Mouse (Mus musculus) natural killer cell, adult 2 months (primary cell): ENCODE measurements around the gene Bag5.

Experiments used
- DNase-seq, 2 experiments: peaks; one replicate each; pipeline ENCODE4 v3.0.0; 2022; ENCODE audit warnings: low spot score in 2 of 2

The Bag5 gene

GRCm38 (mm10) chr12:111698346-111698913, 14.6 kb downstream of the Bag5 start:
- no peak for DNase-seq

DNA sequence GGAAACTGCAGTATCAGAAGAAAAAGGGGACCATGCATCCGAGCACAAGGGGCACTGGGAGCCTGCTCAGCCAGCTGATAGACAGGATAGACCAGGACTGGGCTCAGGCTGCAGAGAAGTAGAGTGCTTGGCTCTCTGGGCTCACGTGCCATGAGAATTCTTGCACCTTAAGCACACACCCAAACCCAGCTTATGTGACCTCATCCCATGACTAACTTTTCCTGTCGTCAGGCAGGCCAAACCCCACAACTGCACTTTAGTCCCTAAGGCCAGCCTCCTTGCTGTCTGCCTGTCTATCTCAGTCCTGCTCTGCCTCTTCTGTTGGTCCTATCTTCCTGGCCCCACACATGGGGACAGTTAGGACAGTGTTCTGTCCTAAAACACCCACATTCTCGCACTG, 15.3 kb downstream of the Bag5 start:
- no peak for DNase-seq

GRCm38 (mm10) chr12:111696239-111696638, 16.8 kb downstream of the Bag5 start:
- peak; percentile 53 to 62 for DNase-seq

DNA sequence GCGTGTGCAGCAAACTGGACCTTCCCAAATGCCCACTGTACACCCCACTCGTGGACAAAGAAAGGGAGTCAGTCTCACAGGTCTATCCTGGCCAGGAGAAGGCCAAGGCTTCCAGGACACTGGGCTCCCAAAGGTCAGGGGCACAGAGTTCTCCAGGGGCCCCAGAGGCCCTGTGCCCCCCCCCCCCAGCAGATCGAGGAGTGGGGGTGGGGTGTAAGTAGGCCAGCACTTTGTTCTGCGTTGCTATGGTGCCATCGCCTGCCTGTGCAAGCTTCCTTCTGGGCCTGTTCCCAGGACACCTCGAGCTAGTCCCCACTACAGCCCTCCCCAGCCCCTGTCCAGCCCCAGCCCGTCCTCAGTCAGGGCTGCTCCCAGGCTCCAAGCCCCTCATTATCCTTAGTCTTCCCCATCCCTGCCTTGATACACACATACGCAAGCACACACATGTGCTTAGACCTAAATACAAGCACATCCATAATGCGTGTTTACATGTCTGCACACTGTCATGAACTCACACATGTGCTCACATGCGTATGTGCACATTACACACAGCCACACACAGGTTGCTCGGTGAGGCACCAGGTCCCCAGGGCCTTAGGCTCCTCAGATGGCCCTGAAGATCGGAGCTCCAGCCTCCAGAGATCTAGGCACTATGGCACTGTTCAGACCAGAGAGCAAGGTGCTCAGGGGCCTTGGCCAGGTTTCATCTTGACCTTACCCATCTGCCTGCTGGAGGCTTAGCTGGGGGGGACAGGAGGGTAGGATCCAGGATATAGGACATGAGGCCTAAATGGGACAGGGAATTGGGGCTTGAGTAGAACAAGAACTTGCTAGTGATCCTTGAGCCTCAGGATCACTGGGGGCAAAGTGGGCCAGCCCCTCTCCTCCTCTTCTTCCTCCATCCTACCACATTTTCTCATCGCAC, 17.9 kb downstream of the Bag5 start:
- DNase-seq = no peak

DNA sequence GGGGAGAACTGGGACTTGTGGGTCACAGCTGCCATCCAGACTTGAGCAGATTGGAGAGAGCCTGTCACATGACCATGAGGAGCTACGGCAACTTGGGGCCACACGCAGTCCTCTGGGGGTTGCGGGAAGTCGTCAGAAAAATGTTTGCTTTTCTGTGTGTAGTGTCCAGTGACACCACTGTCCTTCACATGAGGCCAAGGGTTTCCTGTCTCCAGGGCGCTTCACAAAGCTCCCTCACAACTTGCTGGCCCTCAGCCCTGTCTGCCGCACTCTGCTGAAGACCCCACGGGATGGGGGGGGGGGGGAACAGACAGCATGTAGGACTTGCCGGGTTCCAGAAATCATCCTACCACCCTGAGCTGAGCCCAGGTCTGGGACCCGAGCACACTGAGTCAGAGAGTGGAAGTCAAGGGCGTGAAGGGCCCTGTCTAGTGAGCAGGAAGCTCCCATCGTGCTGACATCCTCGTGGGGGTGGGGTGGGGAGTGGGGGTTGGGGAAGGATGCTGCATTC, 18.7 kb downstream of the Bag5 start:
- no peak for DNase-seq

DNA sequence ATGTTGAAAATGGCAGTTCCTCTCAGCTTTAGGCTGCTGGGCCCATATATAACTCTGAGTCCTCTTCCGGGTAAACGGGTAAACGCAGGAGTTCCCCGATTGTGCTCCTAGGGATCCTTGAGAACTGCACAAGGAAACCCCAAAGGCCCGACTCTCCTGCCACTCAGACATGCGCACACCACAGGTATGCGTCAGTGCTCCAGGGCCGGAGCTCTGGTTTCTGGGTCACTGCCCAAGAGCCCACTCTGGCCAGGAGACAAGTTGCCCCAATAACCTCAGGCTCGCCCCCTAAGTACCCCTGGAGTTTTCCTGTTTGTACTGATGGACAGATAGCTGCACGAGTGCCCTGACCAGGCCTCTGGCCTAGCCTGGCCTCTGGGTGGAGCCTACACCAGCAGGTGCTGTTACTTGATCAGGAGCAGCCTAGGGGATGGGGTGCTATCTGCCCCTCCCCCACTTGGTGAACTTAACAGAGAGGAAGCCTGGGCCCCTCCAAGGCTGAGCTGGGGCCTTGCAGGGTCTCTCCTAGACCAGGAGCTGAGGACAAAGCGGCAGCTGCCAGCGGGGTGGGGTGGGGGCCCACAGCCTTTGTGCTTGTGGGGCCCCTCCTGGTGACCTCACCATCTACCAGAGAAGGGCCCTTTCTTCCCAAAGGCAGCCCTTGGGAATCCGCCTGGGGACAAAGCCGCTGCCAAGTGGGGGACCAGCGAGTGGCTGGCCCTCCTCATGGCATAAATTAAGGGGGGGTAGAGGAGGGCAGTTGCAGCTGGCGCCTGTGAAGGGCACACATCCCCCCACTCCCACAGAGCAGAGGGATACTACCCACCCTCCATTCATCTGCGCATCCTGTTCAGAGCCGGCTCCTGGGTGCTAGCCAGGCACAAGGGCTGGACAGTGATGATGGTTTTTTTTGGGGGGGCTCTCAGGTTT, 19.5 kb downstream of the Bag5 start:
- no peak for DNase-seq

- no peak for DNase-seq
Measured at GRCm38 (mm10) chr12:111692899-111693298, 20.2 kb downstream of the Bag5 start.

DNA sequence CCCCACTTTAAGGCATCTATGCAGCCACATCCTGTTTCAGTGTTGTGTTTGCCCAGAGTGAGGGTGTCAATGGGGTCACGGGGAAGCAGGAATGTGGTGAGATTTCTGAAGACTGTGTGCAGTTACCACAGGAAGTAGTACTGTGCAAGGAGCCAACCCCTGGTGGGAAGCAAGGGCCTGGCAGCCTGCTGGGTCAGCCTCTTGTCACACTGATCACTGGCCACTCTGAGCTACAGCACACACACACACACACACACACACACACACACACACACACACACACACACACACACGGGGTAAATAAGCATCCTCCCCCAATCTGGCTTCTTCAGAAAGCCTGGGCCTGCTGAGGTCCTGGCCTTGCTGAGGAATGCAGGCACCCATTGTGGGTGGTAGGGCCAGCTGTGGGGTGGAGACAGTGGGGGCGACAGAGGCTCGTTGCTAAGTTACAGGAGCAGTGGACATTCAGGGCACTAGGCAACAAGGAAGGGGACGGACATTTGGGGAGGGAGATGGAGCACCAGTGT, 21.6 kb downstream of the Bag5 start:
- peak; percentile 72 to 82 for DNase-seq

GRCm38 (mm10) chr12:111689426-111689825, 23.6 kb downstream of the Bag5 start:
- DNase-seq = no peak

- DNase-seq = no peak
Measured at GRCm38 (mm10) chr12:111688069-111688428, 25.0 kb downstream of the Bag5 start.

- DNase-seq = no peak
Measured at GRCm38 (mm10) chr12:111687350-111688068, 25.5 kb downstream of the Bag5 start.

DNA sequence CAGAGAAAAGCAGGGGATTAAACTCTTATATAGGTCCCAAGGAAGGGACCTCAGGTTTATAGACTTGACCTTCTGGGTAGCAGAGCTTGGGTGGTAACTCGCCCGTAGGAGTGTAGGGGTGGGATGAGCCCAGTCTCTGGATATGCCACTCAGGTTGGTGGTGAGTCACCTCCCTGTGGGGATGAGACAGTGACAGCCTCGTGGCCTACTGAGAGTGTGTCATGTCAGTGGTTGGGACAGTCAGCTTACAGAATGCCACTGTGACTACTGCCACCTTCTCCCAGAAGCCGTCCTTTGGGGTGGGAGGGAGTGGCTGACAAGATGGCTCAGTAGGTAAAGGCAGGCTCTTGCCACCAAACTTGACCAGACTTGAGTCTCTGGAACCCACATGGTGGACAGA, 26.7 kb downstream of the Bag5 start:
- DNase-seq = no peak

DNA sequence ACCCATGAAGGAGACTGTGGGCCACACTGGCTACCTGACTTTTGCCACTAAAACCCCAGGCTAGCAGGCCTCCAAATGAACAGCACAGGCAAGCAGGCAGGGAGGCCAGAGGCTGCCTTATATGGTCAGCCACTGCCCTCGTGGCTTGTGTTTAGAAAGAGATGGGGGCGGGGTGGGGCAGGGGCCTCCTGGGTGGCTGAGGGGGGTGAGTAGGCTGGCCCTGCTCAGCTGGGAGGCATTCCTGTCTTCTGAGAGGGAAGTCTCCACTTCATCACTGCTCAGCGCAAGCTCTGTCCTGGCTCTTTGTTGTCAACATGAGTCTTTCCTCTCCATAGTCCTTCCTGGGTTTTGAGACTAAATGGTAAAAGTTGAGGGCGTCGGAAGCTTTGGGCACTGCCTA, 30.3 kb downstream of the Bag5 start:
- no peak for DNase-seq

- DNase-seq = no peak
Measured at GRCm38 (mm10) chr12:111682003-111682402, 31.1 kb downstream of the Bag5 start.

DNA sequence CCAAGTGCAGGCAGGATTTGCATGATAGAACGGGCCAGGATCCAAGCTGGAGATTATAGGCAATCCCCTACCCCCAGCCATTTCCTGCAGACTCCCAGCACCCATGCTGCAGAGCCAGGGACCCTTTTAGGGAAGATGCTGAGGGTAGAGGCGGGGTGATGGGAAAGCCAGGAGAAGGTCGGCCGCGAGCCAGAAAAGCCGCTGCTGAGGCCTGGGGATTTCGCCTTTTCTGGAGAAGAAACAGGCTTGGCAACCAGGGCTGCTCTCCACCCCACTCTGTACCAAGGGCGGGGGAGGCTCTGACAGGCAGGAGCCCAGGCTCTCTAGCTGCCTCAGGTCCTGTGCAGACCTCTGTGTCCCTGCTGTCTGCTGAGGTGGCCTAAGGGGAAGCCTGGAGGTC, 31.8 kb downstream of the Bag5 start:
- no peak for DNase-seq

GRCm38 (mm10) chr12:111680661-111681060, 32.4 kb downstream of the Bag5 start:
- DNase-seq = no peak

GRCm38 (mm10) chr12:111678997-111679396, 34.1 kb downstream of the Bag5 start:
- no peak for DNase-seq

DNA sequence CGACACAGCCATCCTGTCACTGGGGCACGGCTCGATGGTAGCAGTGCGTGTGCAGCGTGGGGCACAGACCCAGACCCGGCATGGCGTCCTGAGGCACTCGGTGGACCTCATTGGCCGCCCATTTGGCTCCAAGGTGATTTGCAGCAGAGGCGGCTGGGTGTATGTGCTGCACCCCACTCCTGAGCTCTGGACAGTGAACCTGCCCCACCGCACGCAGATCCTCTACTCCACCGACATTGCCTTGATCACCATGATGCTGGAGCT, 34.5 kb downstream of the Bag5 start:
- DNase-seq = no peak

DNA sequence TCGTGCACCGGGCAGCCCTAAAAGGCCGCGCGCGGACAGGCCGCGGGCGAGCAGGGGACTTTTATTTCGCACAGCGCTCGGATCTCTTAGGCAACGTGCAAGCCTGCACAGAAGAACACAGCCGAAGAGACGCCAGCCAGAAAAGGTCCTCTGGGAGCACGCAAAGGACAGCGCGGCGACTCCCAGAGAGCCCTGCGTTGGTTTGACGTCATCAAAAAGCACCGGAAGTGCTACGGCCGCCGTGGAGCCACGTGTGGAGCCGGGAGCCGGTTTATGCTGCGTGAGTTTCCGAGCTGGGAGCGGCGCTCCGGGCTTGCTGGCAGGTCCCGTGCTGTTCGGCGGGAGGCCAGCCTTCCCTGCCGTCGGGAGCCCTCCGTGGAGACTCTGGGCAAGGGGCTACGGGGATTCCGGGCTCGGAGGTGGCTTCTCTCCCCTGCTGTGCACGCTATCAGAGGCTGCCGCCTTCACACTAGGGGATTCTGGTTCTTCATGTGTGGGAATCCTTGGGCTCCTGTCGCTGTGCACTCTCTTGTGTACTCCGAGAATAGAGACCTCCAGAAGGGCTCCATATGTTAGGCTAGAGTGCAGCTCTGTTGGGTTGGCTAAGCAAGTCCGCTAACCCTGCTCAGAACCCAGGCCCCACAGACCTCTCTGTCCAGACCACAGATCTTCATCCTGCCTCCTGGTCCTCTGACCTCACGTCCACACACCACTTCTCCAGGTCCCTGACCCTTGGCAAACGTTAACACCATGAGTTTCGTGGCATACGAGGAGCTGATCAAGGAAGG, 35.0 kb downstream of the Bag5 start, which contains the start of gene Trmt61a:
Gene Trmt61a, plus strand, starts transcription at position 224 of the 788 bp plus-strand sequence.
- DNase-seq = peak; percentile 79 to 85

GRCm38 (mm10) chr12:111677421-111677820, 35.6 kb downstream of the Bag5 start:
- no peak for DNase-seq
